11 mouse cellular contexts compared by ENCODE assay signal in genomic region chr1:171425126-171425525, GRCm38 (mm10). TPM values are rescaled to one million over a fixed set of nuclear protein-coding genes. Genes with fewer than 3 reads are reported as not detected.
DNase-seq lines count a peak whose midpoint lies in the region; ATAC-seq and TF ChIP-seq lines count a peak whose summit lies in the region.
"Had no signal": no experiment of that assay in that cellular context is flagged by ENCODE, and none has a peak within 500 bp of the region (broad histone marks: within the 10 kb centered on the region; RNA-seq: fewer than 3 reads in every experiment).

No protein-coding gene starts in this region.

- in situ Hi-C loops in Patski (cut with MboI; ENCODE audit: low pct_unique_long_range_greater_than_20kb): no loop called here

- H3K9ac ChIP-seq in heart, embryonic 14.5 days (ENCODE audit: low read length): no peak overlapping the region
- H3K9ac ChIP-seq: hindbrain, embryonic 15.5 days; liver, embryonic 14.5 days had no signal

- WGBS in heart, embryonic 14.5 days: 22% methylated on average over 4 of the region's 4 CpGs
- WGBS in embryonic facial prominence, embryonic 10.5 days: 80% methylated on average over 4 of the region's 4 CpGs

- CTCF ChIA-PET in Patski (lab: Charles Lee): interaction anchor here (1.2 to 1.3 kb wide), 2 partner anchors 13 to 35 kb away, joined by 3 to 4 read pairs; no protein-coding TSS in a partner anchor

- no peaks in the 10 kb centered on the region for H3K27me3 ChIP-seq in Patski
- no peaks in the 10 kb centered on the region for H3K27me3 ChIP-seq in heart, embryonic 14.5 days (ENCODE audit: control insufficient read depth, insufficient read depth, low read length)
- no peaks in the 10 kb centered on the region for H3K27me3 ChIP-seq in embryonic facial prominence, embryonic 10.5 days (replicated peaks; ENCODE audit: low read depth, poor library complexity, severe bottlenecking)
- H3K27me3 ChIP-seq: hindbrain, embryonic 15.5 days had no signal

- 0 out of 2 replicates have a peak, but pooled peaks cover 2% of the 10 kb centered on the region for H3K9me3 ChIP-seq in heart, embryonic 14.5 days (ENCODE audit: control insufficient read depth, low read length)
- no peaks in the 10 kb centered on the region for H3K9me3 ChIP-seq in embryonic facial prominence, embryonic 10.5 days
- H3K9me3 ChIP-seq: hindbrain, embryonic 15.5 days had no signal

- POLR2A ChIA-PET in Patski (lab: Charles Lee): interaction anchor here (0.7 to 1.5 kb wide), 2 partner anchors 15 to 39 kb away, joined by 3 to 5 read pairs; no protein-coding TSS in a partner anchor

- peaks cover 5 to 10% of the 10 kb centered on the region in 2 experiments; a peak in 2 of 4 replicates for H3K4me1 ChIP-seq in heart, embryonic 14.5 days (ENCODE audit: control insufficient read depth in 2 of 2, insufficient read depth in 2 of 2, low read length in 2 of 2)
- no peaks in the 10 kb centered on the region for H3K4me1 ChIP-seq in embryonic facial prominence, embryonic 10.5 days
- H3K4me1 ChIP-seq: hindbrain, embryonic 15.5 days had no signal

- peaks cover 8% of the 10 kb centered on the region; the same call in 1 of the 2 replicates for H3K36me3 ChIP-seq in heart, embryonic 14.5 days (ENCODE audit: control insufficient read depth, insufficient read depth, low read length)
- H3K36me3 ChIP-seq in embryonic facial prominence, embryonic 10.5 days (replicated peaks): peaks cover 12% of the 10 kb centered on the region

- peak overlapping the region; percentile 49 to 57 for H3K27ac ChIP-seq in heart, embryonic 14.5 days (replicated peaks in 1 of 2; ENCODE audit: control insufficient read depth in 1 of 2, insufficient read depth in 1 of 2, low read depth in 2 of 2, low read length in 2 of 2)
- no peak overlapping the region for H3K27ac ChIP-seq in embryonic facial prominence, embryonic 10.5 days (replicated peaks)
- H3K27ac ChIP-seq: hindbrain, embryonic 15.5 days; liver, embryonic 14.5 days had no signal

- H3K4me2 ChIP-seq in heart, embryonic 14.5 days (ENCODE audit: low read length): 0 out of 2 replicates have a peak overlapping the region, but pooled peaks have one; percentile 7
- H3K4me2 ChIP-seq: hindbrain, embryonic 15.5 days had no signal

- TF ChIP-seq CTCF in Patski (IDR thresholded peaks at IDR 0.05): no peak

- no peak overlapping the region for H3K4me3 ChIP-seq in heart, embryonic 14.5 days (ENCODE audit: control insufficient read depth in 1 of 2, insufficient read depth in 1 of 2, low read depth in 1 of 2, low read length in 2 of 2)
- no peak overlapping the region for H3K4me3 ChIP-seq in embryonic facial prominence, embryonic 10.5 days
- H3K4me3 ChIP-seq: hindbrain, embryonic 15.5 days had no signal

- peak; percentile 30 to 48 for DNase-seq in kidney, postnatal 4 days
- no peak for DNase-seq in kidney, adult 9 months
- no peak for DNase-seq in Patski (ENCODE audit: low read depth, low spot score)
- DNase-seq in lung, postnatal 10 days: peak; percentile 46
- no peak for DNase-seq in layer of hippocampus, postnatal 36 days
- DNase-seq in embryonic facial prominence, embryonic 10.5 days (ENCODE audit: low spot score): no peak
- no peak for DNase-seq in layer of hippocampus, postnatal 14 days (ENCODE audit: low spot score in 2 of 2)
- DNase-seq: retina, postnatal 1 day had no signal

- ATAC-seq in Patski: peak; percentile 78
- ATAC-seq in heart, embryonic 14.5 days (ENCODE audit: insufficient number of reproducible peaks, insufficient read depth, low FRiP score, low read depth): no peak; the same call in 1 of the 2 replicates

RNA-seq across cellular contexts. Expression of gene Tstd1, which starts 6.5 kb away (rescaled TPM):
- polyA plus RNA-seq in Patski (2021): 1.2 TPM
- 1.5 and 2.1 TPM in 2 replicates for polyA plus RNA-seq in heart, embryonic 14.5 days (2014; fragmentation: Nextera tagmentation; extraction: Ambion mirVana)
- 1 to 10 TPM; 4.1 to 5.9 TPM for total RNA-seq in layer of hippocampus, postnatal 36 days (2021)
- 6.0 and 9.0 TPM in 2 replicates for polyA plus RNA-seq in embryonic facial prominence, embryonic 10.5 days (2016; fragmentation: Nextera tagmentation; extraction: Ambion mirVana)
- total RNA-seq in layer of hippocampus, postnatal 14 days (2021): 1 to 10 TPM; 2.6 to 2.9 TPM

RNA-seq across cellular contexts. Expression of gene F11r, which starts 12.2 kb away (rescaled TPM):
- polyA plus RNA-seq in Patski (2021): 33.8 TPM
- 70.9 and 74.7 TPM in 2 replicates for polyA plus RNA-seq in heart, embryonic 14.5 days (2014; fragmentation: Nextera tagmentation; extraction: Ambion mirVana)
- 1 to 10 TPM; 5.0 to 6.6 TPM for total RNA-seq in layer of hippocampus, postnatal 36 days (2021)
- polyA plus RNA-seq in embryonic facial prominence, embryonic 10.5 days (2016; fragmentation: Nextera tagmentation; extraction: Ambion mirVana): 34.7 and 37.6 TPM in 2 replicates
- total RNA-seq in layer of hippocampus, postnatal 14 days (2021): 1 to 10 TPM; 6.9 to 7.7 TPM

RNA-seq across cellular contexts. Expression of gene Usf1, which starts 14.0 kb away (rescaled TPM):
- polyA plus RNA-seq in Patski (2021): 106 TPM
- 46.7 and 58.5 TPM in 2 replicates for polyA plus RNA-seq in heart, embryonic 14.5 days (2014; fragmentation: Nextera tagmentation; extraction: Ambion mirVana)
- 100 to 1,000 TPM; 114 to 132 TPM for total RNA-seq in layer of hippocampus, postnatal 36 days (2021)
- polyA plus RNA-seq in embryonic facial prominence, embryonic 10.5 days (2016; fragmentation: Nextera tagmentation; extraction: Ambion mirVana): 138 and 139 TPM in 2 replicates
- total RNA-seq in layer of hippocampus, postnatal 14 days (2021): 100 to 1,000 TPM; 129 to 135 TPM

RNA-seq across cellular contexts. Expression of gene Arhgap30, which starts 36.4 kb away (rescaled TPM):
- polyA plus RNA-seq in Patski (2021): not detected
- 0.54 and 0.62 TPM in 2 replicates for polyA plus RNA-seq in heart, embryonic 14.5 days (2014; fragmentation: Nextera tagmentation; extraction: Ambion mirVana)
- 1 to 10 TPM; 2.0 to 2.1 TPM for total RNA-seq in layer of hippocampus, postnatal 36 days (2021)
- polyA plus RNA-seq in embryonic facial prominence, embryonic 10.5 days (2016; fragmentation: Nextera tagmentation; extraction: Ambion mirVana): 0.65 and 0.72 TPM in 2 replicates
- total RNA-seq in layer of hippocampus, postnatal 14 days (2021): 1 to 10 TPM; 2.1 to 2.4 TPM

RNA-seq across cellular contexts. Expression of gene Nectin4, which starts 55.2 kb away (rescaled TPM):
- polyA plus RNA-seq in Patski (2021): 0.04 TPM
- 0.12 TPM in 1 of 2 replicates, not detected in the other for polyA plus RNA-seq in heart, embryonic 14.5 days (2014; fragmentation: Nextera tagmentation; extraction: Ambion mirVana)
- total RNA-seq in layer of hippocampus, postnatal 36 days (2021): 1 to 10 TPM; 3.6 to 4.7 TPM
- 2.6 and 4.6 TPM in 2 replicates for polyA plus RNA-seq in embryonic facial prominence, embryonic 10.5 days (2016; fragmentation: Nextera tagmentation; extraction: Ambion mirVana)
- 1 to 10 TPM; 2.1 to 3.1 TPM for total RNA-seq in layer of hippocampus, postnatal 14 days (2021)

Comparison
In these comparisons a context has a peak if more than half of its experiments do, and no peak if none do; other contexts are left out.
1. DNase-seq: peak in kidney, postnatal 4 days (2 of 2) and lung, postnatal 10 days (single experiment); none in kidney, adult 9 months (single experiment), Patski (single experiment), layer of hippocampus, postnatal 36 days (0 of 2), embryonic facial prominence, embryonic 10.5 days (single experiment) and layer of hippocampus, postnatal 14 days (0 of 2).